Mouse (Mus musculus): Measurements from ENCODE around the gene Lrrc4c. TPM values are rescaled to one million over a fixed set of nuclear protein-coding genes. Genes with fewer than 3 reads are reported as not detected.

Gene Lrrc4c
- total RNA-seq, 2 experiments from 2014 or later, result not detected

GRCm38 (mm10) chr2:97165745-97166144, 847.8 kb downstream of the Lrrc4c start:
- ATAC-seq (replicated peaks; ENCODE audit: poor library complexity, severe bottlenecking), result no peak

GRCm38 (mm10) chr2:97178399-97178798, 860.4 kb downstream of the Lrrc4c start:
- ATAC-seq (replicated peaks; ENCODE audit: poor library complexity, severe bottlenecking), result no peak

GRCm38 (mm10) chr2:97196968-97197606, 879.1 kb downstream of the Lrrc4c start:
- no peak for ATAC-seq (replicated peaks; ENCODE audit: poor library complexity, severe bottlenecking)

GRCm38 (mm10) chr2:97232966-97233365, 915.0 kb downstream of the Lrrc4c start:
- ATAC-seq (replicated peaks; ENCODE audit: poor library complexity, severe bottlenecking), result no peak

GRCm38 (mm10) chr2:97234074-97234473, 916.1 kb downstream of the Lrrc4c start:
- no peak for ATAC-seq (replicated peaks; ENCODE audit: poor library complexity, severe bottlenecking)

- ATAC-seq (replicated peaks; ENCODE audit: poor library complexity, severe bottlenecking), result no peak
These were observed 956.7 kb downstream of the Lrrc4c start for GRCm38 (mm10) chr2:97274651-97275050.

- ATAC-seq (replicated peaks; ENCODE audit: poor library complexity, severe bottlenecking), result no peak
These were observed 967.0 kb downstream of the Lrrc4c start for GRCm38 (mm10) chr2:97284986-97285385.

- ATAC-seq (replicated peaks; ENCODE audit: poor library complexity, severe bottlenecking), result no peak
These were observed 976.2 kb downstream of the Lrrc4c start for GRCm38 (mm10) chr2:97294216-97294615.

GRCm38 (mm10) chr2:97299704-97300103, 981.7 kb downstream of the Lrrc4c start:
- ATAC-seq (replicated peaks; ENCODE audit: poor library complexity, severe bottlenecking), result no peak

- no peak for ATAC-seq (replicated peaks; ENCODE audit: poor library complexity, severe bottlenecking)
These were observed 1000.0 kb downstream of the Lrrc4c start for GRCm38 (mm10) chr2:97318008-97318407.

- ATAC-seq (replicated peaks; ENCODE audit: poor library complexity, severe bottlenecking), result no peak
These were observed 1000.6 kb downstream of the Lrrc4c start for GRCm38 (mm10) chr2:97318536-97318935.

- ATAC-seq (replicated peaks; ENCODE audit: poor library complexity, severe bottlenecking), result no peak
These were observed 1014.2 kb downstream of the Lrrc4c start for GRCm38 (mm10) chr2:97332084-97332682.

- ATAC-seq (replicated peaks; ENCODE audit: poor library complexity, severe bottlenecking), result no peak
These were observed 1021.7 kb downstream of the Lrrc4c start for GRCm38 (mm10) chr2:97339627-97340026.

- no peak for ATAC-seq (replicated peaks; ENCODE audit: poor library complexity, severe bottlenecking)
These were observed 1043.3 kb downstream of the Lrrc4c start for GRCm38 (mm10) chr2:97361235-97361634.

GRCm38 (mm10) chr2:97369978-97370377, 1052.0 kb downstream of the Lrrc4c start:
- ATAC-seq (replicated peaks; ENCODE audit: poor library complexity, severe bottlenecking), result no peak

GRCm38 (mm10) chr2:97391437-97391836, 1073.5 kb downstream of the Lrrc4c start:
- ATAC-seq (replicated peaks; ENCODE audit: poor library complexity, severe bottlenecking), result no peak

GRCm38 (mm10) chr2:97391876-97392275, 1073.9 kb downstream of the Lrrc4c start:
- ATAC-seq (replicated peaks; ENCODE audit: poor library complexity, severe bottlenecking), result no peak

GRCm38 (mm10) chr2:97413066-97413465, 1095.1 kb downstream of the Lrrc4c start:
- no peak for ATAC-seq (replicated peaks; ENCODE audit: poor library complexity, severe bottlenecking)

- no peak for ATAC-seq (replicated peaks; ENCODE audit: poor library complexity, severe bottlenecking)
These were observed 1096.7 kb downstream of the Lrrc4c start for GRCm38 (mm10) chr2:97414416-97415362.

GRCm38 (mm10) chr2:97434140-97434539, 1116.2 kb downstream of the Lrrc4c start:
- no peak for ATAC-seq (replicated peaks; ENCODE audit: poor library complexity, severe bottlenecking)

GRCm38 (mm10) chr2:97435616-97436015, 1117.6 kb downstream of the Lrrc4c start:
- no peak for ATAC-seq (replicated peaks; ENCODE audit: poor library complexity, severe bottlenecking)

Data from granulocyte monocyte progenitor cell, adult 5-6 weeks (primary cell).